Mouse (Mus musculus) MN1 (cell line): ENCODE measurements at regions not wholly inside any gene's neighbourhood (a gene's known extent, or its start where the extent isn't known, plus 50 kb on each side); places are given as distances from the start of the nearest gene placed in this dataset.
"Not testable (repeated sequence)": the region's sequence is repeated elsewhere in the genome, so short reads cannot be mapped to it uniquely, and the experiment has no call there.

Experiments
- DNase-seq: peaks from one replicate; pipeline ENCODE4 v3.0.0-alpha.2; 2016; ENCODE audit warnings: low spot score

DNA sequence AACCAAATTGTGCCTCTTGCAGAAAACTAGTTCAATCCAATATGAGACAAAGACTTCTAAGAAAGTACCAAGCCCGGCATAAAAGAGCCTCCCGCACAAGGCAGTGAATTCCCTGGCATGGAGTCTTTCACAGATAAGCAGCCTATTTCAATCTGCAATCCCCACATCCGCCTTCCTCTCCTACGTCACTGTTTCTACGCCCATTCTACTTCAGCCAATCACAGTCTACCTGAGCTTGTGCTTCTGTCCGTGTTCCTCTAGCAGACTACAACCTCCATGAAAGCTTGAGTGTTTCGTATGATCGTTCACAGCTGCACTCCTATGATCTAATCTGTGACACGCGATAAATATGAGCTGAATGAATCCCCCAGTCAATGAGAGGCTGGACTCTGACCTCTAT, 155.6 kb upstream of the Ipo5 start:
- peak; percentile 10 for DNase-seq

DNA sequence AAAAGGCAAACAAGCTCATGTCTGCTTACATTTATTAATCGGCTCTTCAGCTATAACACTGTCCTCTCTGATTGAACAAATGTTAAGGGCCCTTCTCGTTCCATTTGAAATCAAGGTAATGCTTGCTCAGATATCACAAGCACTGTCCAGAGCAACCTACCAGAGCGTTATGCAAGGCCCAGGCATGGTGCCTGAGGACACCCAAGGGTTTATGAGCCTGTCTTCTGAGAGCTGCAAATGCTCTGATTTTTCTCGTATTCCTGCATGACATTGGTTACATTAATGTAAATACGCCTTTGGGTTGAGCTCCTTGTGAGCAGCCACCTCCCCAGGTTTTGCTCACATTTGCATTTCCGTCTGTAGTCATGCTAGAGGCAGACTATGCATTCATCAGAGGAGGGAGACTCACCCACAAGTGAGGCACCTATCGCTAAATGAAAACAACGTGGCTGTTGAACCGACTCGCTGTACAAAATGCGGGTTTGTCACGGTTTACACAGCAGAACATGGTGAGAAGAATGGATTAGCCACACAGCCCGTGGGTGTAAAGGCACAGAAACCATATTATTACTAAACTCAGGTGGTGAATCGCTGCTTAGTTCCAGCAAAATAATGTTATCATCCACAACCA, 152.7 kb upstream of the Ipo5 start:
- no peak for DNase-seq

DNA sequence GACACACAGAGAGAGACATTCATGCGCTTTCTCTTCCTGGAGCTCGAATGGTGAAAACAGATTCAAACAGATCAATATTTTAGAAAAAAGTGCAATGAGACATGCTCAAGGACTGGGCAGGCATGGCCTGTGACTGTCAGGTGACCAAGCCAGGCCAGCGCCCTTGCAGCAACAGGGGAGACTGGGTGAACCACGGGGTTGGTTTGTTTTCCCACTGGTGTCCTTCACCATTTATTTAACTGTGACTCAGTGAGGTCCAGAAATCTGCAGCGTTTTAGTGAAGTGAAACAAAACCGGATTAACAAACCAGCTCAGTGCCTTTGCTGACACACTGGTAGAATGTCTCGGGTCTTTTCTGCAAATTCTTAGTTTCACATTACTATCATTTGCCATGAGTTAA, 148.9 kb upstream of the Ipo5 start:
- no peak for DNase-seq

DNA sequence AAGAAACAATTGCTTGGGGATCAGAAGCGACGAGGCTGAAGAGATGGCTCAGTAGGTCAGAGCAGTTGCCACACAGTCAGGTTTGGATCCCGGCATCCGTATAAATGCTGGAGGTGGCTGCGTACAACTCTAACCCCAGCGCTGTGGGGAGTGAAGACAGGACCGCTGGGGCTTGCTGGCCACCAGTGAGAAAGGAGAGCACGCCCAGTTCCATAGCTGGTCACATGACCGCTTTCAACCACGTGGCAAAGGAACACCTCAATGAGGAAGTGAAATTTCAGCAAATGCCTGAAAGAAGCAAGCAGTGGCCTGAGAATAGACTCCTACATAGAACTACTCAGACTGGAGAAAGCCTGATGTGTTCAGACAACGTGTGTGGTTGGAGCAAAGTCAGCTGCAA, 148.3 kb upstream of the Ipo5 start:
- DNase-seq, result peak; percentile 13

DNA sequence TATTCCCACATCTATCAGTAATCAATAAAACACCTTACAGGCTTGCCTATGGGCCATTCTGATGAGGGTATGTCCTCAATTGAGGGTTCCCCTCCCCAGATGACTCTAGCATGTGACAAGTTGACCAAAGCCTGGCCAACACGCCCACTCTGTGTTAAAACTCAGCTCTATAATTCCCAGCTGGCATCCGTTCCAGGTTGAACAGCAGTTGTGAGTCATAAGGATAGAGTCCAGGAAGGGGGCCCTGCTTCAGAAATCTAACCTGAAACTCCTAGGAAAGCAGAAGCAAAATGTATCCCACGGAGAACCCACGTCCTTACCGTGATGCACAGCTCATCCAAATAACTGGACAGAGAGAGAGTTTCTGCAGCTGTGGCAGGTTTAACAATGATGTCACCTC, 147.2 kb upstream of the Ipo5 start:
- no peak for DNase-seq

DNA sequence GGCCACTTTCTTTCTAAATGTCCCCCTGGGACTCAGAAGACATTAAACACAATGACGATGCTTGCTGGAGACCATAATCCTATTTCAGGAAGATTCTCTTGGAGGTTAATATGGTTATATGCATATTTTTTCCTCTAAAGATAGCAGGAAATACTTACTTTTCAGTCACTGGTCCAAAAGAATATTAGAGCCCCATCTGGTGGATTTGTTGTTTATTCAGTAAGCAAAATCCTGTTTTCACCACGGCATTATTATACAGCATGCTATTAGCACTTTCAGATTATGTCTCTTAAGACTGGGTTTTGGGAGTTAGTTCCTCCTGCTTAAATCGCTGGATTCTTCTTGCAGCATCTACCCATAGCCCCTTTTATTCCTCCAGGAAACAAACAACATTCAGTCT, 146.6 kb upstream of the Ipo5 start:
- no peak for DNase-seq

DNA sequence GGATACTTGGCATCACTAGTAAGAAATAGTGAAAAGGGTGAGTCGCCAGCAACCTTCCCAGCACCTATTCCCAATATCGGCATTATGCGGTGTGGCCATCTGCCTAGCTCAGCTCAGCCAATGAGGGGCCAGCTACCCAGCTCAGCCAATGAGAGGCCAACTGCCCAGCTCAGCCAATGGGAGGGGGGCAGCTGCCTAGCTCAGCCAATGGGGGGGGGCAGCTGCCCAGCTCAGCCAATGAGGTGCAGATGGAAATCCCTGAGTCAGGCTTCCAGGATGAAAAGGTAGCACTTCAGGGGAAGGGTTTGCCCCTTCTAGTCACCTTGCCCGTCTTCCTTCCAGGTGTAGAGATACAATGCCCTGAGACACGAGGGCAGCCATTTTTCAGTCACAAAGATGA, 144.6 kb upstream of the Ipo5 start:
- no peak for DNase-seq

DNA sequence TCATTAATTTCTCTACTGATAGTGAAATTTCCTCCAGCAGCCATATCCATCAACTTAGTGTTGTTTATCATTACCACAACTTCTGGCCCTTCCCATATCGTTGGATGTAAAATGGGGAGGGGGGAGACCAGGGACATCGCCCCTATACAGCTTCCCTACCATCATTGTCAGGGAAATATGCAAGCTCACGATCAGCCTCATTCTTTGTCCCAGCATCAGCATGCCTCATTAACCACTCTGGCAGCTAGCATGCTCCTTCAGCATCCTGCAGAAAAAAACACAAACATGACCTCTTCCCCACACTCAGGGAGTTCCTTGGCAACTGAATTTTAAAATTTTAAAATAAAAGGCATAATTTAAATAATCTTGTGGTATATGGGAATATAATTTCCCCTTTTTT, 140.4 kb upstream of the Ipo5 start:
- no peak for DNase-seq

DNA sequence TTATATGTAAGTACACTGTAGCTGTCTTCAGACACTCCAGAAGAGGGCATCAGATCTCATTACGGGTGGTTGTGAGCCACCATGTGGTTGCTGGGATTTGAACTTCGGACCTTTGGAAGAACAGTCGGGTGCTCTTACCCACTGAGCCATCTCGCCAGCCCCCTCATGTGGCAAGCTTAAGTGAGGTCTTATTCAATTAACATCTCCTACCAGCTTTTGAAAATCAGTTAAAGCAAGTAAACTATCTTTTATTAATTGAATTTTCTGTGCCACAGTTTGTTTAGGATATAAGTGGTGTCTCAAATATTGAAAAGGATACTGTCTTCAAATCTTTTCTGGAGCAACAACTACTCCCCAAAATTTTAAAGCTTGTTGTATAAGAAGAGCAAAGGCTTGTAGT, 138.0 kb upstream of the Ipo5 start:
- not testable (repeated sequence) for DNase-seq

DNA sequence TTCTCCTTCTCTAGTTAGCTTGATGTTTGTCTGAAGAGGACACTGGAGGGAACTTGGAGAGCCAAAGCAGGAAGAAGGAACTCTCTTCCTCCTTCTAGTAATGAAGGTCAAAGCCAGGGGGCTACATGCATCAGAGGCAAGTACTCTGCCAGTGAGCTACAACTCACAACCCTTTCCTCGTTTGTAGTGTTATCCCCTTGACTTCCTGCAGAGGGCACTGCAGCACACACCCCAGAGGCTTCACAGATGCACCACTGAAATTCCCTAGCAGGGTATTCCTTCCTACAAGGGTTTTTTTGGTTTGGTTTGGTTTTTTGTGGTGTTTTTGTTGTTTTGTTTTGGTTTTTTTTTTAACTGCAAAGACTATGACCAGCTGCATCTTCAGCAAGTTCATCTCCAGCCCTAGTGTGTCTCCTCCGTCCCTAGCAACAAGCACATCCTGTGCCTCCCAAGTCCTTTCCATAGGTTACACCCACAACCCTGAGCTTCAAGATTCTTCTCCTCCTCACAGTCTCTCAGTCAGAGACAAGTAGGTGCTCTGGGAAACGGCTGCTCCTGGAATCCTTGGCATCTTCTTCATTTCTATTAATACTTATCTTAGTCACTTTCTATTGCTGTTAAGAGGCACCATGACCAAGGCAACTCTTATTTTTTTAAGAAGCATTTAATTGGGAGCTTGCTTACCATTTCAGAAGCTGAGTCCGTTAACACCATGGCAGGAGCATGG, 119.0 kb upstream of the Ipo5 start:
- DNase-seq, result no peak

DNA sequence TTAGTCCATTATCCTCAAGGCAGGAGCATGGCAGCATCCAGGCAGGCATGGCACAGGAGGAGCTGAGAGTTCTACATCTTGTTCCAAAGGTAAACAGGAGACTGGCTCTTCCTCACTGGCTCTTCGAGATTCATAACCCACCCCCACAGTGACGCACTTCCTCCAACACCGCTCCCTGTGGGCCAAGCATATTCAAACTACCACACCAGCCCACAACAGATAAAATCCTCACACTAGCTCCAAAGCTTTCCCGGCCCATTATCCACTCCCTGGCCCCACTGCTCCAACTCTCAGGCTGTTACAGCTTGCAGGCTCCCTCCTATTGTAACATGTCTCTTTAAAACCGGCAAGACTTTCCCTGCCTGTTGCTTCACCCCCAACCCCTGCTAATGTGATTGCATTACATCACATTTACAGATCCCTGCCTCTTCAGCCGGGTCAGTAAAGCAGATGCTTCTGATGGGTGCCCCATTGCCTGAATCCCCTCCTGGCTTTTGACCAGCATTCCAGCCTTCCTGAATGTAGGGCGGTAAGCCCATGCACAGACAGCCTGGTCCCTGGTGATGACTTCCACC, 113.0 kb upstream of the Ipo5 start:
- no peak for DNase-seq

DNA sequence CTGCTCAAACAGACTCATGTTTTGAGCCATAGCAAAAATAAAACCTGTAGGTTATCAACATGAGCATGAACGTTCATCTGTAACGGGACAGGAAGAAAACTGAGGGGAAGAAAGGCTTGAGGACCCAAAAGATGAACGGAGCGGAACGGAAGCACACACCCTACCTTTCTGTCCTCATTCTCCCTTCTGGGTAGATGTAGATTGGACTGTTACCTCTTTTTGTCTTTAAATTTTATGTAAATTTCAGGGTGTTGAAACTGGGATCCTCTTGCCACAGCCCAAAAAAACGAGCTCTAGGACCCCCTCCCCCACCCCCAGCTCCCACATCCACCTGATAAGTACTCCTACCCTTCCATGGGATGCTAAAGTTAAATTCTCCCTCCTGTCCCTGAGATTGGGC, 107.8 kb upstream of the Ipo5 start:
- no peak for DNase-seq

DNA sequence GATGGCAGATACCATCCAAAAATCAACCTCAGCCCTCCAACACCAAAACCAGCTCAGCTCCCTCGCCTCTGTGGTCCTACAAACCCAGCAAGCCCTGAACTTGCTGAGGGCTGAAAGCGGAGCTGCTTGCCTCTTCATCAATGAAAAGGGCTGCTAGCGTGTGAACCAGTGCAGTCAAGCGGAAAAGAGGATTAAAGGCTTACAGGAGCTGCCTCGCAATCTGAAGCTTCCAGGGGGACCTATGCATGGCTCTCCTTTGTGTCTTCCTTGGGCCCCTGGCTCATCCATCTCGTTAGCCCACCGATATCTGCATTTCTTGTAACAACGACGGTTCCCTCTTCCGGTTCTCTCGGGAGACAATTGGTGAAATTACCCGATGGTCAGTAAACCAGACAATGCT, 107.3 kb upstream of the Ipo5 start:
- DNase-seq, result peak; percentile 12

DNA sequence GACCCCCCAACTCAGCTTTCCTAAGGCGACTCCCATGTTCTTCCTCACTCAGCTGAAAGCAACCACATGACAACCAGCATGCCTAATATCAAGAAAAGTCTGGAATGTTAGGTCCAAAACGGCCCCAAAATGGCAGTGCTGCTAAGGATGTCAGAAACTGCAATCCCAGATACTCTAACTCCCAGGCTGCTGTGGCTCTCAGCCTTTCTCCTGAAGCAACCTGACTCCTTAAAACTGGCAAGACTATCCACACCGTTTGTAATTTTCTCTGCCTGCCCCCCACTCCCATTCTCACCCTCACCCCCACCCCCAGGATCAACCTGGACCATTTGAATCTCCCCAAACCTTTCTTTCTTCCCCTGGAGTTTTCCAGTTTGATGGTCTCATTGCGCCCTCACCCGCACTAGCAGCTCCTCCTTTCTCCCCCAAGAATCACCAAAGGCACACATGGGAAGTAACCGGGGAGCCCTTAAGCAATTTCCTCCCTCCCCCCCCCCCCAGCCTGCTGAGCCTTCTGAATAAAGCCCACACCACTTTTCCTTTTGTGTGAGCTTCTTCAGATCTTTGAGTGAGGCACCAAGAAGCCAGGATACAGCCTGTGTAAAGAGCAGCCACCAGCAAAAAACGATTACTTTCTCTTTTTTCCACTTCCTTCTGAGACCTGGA, 106.7 kb upstream of the Ipo5 start:
- DNase-seq, result no peak

DNA sequence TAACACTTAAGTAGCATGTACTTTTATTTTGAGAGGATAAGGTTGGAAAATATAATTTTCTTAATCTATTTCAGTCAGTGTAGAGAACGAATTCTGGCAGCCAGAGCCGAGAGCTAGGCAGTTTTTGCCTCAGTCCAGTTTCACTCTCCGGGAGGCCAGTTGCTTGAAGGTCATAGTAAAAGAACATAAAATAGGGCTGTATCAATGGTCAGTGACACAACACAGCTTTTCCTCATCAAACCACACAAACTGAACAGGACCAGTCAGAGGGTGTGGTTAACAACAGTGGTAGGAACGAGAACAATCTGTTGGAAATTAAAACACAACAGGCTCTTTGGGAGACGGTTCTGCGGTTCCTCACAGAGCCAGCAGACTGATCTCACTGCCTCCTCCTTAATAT, 105.9 kb upstream of the Ipo5 start:
- no peak for DNase-seq

DNA sequence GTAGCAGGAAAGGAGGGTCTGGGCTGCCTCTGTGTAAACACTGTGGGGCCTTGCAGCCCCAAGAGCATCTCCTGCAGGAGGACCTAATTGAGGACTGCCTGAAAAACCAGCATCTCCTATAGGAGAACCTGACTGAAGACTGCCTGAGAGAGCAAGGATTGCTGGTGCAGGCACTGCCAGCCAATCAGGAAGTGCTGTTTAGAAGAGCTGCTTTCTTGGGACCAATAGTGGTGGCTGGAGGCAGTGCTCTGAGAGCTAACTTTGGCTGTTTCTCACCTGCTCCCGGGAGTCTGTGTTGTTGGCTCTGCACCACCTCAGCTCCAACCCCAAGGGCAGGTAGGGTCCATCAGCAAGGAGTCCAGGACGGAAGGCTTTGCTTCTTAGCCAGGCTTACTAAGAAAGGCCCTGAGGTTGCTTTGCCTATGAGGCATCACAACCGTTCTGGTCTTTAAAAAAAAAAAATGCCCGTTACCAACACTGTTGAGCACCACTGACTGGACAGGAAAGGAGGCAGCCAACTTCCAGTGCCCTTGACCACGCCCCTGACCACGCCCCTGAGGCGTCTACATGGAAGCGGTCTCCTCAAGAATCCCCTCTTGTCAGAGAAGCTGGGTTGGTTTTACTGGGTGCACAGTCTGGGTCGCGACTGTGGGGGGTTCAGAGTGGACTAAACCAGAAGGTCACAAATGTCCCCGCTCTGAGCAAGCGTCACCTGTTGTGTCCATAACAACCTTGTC, 105.0 kb upstream of the Ipo5 start:
- not testable (repeated sequence) for DNase-seq

DNA sequence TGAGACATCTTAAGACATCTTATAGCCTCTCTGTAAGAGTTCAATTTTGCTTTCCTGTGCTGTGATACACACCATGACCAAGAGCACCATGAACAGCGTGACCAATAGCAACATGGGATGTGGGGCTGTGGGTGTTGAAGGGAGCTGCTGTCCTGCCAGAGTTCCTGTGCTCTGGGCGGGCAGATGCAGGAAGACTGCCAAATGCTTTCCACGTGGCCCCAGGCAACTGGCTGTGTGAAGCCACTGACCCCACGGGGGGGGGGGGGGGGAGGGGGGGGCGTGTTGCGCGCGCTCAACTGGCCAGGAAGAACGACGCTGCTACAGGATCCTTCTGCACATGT, 104.5 kb upstream of the Ipo5 start:
- no peak for DNase-seq

DNA sequence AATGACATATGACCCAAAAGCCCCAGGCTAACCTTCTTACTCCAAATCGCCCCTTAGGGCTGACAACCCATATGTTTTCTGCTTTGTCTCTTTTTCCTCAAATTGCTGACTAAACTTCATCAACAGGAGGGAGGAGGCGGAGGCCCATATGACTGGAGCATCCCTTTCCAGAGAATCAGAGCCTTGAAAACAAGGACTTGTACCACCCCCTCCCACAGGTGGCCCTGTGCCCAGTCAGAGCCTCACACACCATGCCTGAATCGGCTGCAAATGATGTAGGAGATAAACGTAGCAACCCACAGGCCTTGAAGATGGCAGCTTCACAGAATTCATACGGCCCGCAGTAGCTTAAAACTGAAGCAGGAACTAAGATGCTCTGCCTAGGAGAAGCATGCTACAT, 101.7 kb upstream of the Ipo5 start:
- DNase-seq, result no peak

DNA sequence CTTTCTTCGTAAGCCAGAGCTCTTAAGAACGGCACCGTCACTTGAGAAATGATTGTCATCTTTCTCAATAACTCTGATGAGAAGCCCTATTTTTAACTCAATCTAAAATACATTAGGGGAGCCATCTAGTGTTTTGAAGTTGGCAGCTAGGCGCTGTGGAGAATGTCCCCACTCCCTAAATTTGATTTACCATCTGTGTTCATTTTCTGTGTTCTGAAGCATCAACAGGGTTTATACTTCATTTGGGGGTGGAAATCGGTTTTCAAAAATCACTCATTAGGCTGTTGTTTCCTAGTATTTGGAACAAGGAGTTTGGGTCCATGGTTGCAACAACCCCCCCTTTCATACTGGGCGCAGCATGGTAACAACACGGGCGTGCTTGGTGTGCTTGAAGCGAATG, 97.1 kb upstream of the Ipo5 start:
- DNase-seq, result no peak

DNA sequence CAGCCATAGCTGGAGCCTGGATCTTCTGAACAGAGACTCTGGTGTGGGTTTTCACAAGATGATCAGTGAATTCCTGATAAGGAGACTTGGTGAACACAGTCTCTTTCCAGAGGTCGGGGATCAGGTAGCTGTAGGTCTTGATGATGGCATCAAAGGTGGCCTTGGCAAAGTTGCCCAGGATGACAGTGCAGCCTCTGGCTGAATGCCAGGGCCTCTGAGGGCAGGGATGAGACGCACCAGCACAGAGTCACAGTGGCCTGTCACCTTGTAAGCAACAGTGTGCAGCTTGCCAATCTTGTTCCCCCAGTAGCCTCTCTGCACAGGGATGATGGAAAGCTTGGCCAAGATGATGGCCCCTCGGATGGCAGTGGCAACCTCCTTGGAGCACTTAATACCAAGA, 95.9 kb upstream of the Ipo5 start:
- not testable (repeated sequence) for DNase-seq

DNA sequence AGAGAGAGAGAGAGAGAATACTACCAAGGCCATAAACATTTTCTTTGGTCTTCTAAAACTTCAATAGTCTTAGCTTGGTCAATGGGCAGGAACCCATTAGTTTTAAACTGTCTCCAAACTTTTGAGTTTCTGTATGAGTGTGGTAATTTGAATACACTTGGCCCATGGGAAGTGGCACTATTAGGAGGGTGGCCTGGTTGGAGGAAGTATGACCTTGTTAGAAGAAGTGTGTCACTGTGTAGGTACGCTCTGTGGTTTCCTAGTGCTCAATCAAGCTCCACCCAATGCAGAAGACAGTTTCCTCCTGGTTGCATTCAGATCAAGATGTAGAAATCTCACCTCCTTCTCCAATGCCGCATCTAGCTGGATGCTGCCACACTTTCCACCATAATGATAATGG, 94.5 kb upstream of the Ipo5 start:
- no peak for DNase-seq

DNA sequence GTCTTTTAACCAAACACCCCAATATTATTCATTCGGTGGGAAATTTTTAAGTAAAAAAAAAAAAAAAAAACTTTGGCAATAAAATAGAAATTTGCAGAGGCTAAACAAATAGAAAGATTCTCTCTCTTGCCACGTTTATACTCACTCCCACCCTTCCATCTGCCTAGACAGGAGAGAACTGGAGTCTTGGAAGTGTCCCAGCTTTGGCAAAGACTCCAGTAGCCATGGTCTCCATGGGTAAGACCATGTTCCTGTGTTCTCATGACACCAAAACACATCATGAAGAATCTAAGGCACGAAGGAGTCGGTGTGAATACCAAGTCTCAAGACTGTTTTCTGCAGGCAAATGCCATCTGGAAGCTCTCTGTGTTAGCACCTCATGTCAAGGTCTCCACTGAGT, 84.8 kb upstream of the Ipo5 start:
- DNase-seq, result no peak

DNA sequence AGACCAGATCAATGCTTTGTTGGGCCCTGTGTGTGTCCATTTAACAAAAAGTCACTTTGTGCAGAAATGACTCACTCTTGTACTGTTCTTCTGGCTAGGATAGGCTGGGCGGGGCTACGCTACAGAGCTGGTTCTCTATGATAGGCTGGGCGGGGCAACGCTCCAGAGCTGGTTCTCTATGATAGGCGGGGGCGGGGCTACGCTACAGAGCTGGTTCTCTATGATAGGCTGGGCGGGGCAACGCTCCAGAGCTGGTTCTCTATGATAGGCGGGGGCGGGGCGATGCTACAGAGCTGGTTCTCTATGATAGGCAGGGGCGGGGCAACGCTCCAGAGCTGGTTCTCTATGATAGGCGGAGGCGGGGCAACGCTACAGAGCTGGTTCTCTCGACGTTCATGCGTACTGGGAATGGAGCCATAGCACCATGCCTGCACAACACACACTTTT, 80.6 kb upstream of the Ipo5 start:
- DNase-seq, result peak; percentile 35
